Mouse (Mus musculus): Measurements from ENCODE around the gene Gse1. TPM values are rescaled to one million over a fixed set of nuclear protein-coding genes. Genes with fewer than 3 reads are reported as not detected.

Gse1 gene
- polyA plus RNA-seq, 1 experiment from 2014 or later, result 14.3 TPM

GRCm38 (mm10) chr8:120344166-120344565, 115.9 kb downstream of the Gse1 start:
- Histone ChIP-seq H3K27ac (ENCODE audit: low read depth) (no peak overlapping the region), H3K4me1 (ENCODE audit: insufficient read depth) (peaks cover 7% of the 10 kb centered on the region; the same call in 1 of the 2 replicates)

DNA sequence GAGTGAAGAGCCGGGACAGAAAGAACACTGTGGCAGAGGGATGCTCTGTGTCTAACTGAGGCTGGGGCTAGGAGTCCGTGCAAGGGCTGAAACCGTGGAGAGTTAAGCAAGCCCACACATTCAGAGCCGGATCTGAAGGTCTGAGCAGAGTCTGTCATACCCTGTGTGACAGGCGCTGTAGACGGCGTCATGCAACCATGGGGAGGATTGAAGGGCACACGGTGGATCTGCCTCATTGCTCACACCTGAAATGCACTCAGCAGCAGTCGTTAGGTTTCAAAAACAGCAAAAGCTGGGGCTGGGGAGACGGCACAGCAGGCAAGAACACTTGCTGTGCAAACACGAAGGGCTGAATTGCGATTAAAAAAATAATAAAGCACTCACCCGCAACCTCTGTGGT, 116.3 kb downstream of the Gse1 start:
- no peak for TF ChIP-seq CTCF (IDR thresholded peaks at IDR 0.05; ENCODE audit: low read depth)
- Histone ChIP-seq H3K36me3 (ENCODE audit: insufficient read depth) (no peaks in the 10 kb centered on the region), H3K4me2 (no peak overlapping the region), H3K4me1 (ENCODE audit: insufficient read depth) (peaks cover 7% of the 10 kb centered on the region; the same call in 1 of the 2 replicates), H3K9me3 (ENCODE audit: low read depth, low read length) (no peaks in the 10 kb centered on the region), H3K27ac (ENCODE audit: low read depth) (peak overlapping the region; percentile 27; the same call in 1 of the 2 replicates), H3K9ac (no peak overlapping the region), H3K4me3 (ENCODE audit: low read depth, low read length) (no peak overlapping the region), H3K27me3 (ENCODE audit: insufficient read depth, low read length) (no peaks in the 10 kb centered on the region)
- DNase-seq, result no peak
- ATAC-seq (ENCODE audit: insufficient read depth), result no peak
- 39% methylated on average over 13 of the region's 13 CpGs for WGBS

More at GRCm38 (mm10) chr8:120344166-120344565, 115.9 kb downstream of the Gse1 start:
- Histone ChIP-seq H3K27me3 (ENCODE audit: insufficient read depth, low read length) (no peaks in the 10 kb centered on the region), H3K9ac (no peak overlapping the region), H3K9me3 (ENCODE audit: low read depth, low read length) (no peaks in the 10 kb centered on the region), H3K36me3 (ENCODE audit: insufficient read depth) (no peaks in the 10 kb centered on the region), H3K4me3 (ENCODE audit: low read depth, low read length) (no peak overlapping the region), H3K4me2 (no peak overlapping the region)
- ATAC-seq (ENCODE audit: insufficient read depth) (no peak), DNase-seq (no peak)
- 28% methylated on average over 4 of the region's 4 CpGs for WGBS
- no peak for TF ChIP-seq CTCF (IDR thresholded peaks at IDR 0.05; ENCODE audit: low read depth)

GRCm38 (mm10) chr8:120347734-120348341, 119.6 kb downstream of the Gse1 start:
- Histone ChIP-seq H3K4me1 (ENCODE audit: insufficient read depth) (peaks cover 4% of the 10 kb centered on the region; the same call in 1 of the 2 replicates), H3K27ac (ENCODE audit: low read depth) (no peak overlapping the region), H3K4me2 (no peak overlapping the region), H3K27me3 (ENCODE audit: insufficient read depth, low read length) (no peaks in the 10 kb centered on the region), H3K36me3 (ENCODE audit: insufficient read depth) (no peaks in the 10 kb centered on the region), H3K4me3 (ENCODE audit: low read depth, low read length) (no peak overlapping the region), H3K9ac (no peak overlapping the region), H3K9me3 (ENCODE audit: low read depth, low read length) (no peaks in the 10 kb centered on the region)
- TF ChIP-seq CTCF (IDR thresholded peaks at IDR 0.05; ENCODE audit: low read depth), result no peak
- ATAC-seq (ENCODE audit: insufficient read depth) (no peak), DNase-seq (no peak)
- WGBS, result 80% methylated on average over 21 of the region's 21 CpGs

- Histone ChIP-seq H3K27me3 (ENCODE audit: insufficient read depth, low read length) (no peaks in the 10 kb centered on the region), H3K9ac (no peak overlapping the region), H3K27ac (ENCODE audit: low read depth) (no peak overlapping the region), H3K4me1 (ENCODE audit: insufficient read depth) (peaks cover 4% of the 10 kb centered on the region; the same call in 1 of the 2 replicates), H3K4me2 (no peak overlapping the region), H3K4me3 (ENCODE audit: low read depth, low read length) (no peak overlapping the region), H3K9me3 (ENCODE audit: low read depth, low read length) (no peaks in the 10 kb centered on the region), H3K36me3 (ENCODE audit: insufficient read depth) (no peaks in the 10 kb centered on the region)
- WGBS, result 39% methylated on average over 11 of the region's 11 CpGs
- ATAC-seq (ENCODE audit: insufficient read depth) (no peak), DNase-seq (no peak)
- TF ChIP-seq CTCF (IDR thresholded peaks at IDR 0.05; ENCODE audit: low read depth), result no peak
These were observed 120.7 kb downstream of the Gse1 start for GRCm38 (mm10) chr8:120348922-120349321.

DNA sequence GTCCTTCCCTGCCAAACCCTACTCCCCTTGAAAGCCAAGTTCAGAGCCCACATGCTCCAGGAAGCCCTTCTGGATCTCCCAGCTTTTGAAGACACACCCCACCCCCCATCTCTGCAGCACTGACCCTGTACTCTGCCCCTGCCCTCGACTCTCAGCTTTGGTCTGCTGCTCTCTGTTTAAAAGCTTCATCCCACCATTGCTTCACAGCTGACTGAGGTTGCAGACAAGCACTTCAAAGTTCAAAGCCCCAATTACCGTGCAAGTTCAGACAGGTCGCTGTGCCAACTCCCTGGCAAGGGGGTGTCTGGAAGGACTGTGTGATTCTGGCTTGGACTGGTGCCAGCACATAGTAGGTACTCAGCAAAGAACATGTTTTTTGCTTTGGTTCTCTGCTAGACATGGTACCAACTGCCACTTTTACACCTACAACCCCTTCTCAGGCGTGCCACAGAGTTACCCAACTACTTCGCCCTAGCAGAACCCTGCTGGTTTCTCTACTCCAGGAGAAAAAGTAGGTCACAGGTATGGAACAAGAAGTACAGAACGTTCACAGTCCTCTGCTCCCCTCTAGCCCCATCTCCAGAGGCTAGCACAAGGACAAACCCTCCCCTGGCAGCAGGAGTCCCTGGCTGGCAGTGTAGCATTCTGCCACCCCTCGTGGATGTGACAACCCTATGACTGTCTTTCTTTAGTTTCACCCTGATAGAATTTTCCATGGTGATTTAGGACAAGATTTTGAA, 123.2 kb downstream of the Gse1 start:
- ATAC-seq (ENCODE audit: insufficient read depth) (no peak), DNase-seq (no peak)
- Histone ChIP-seq H3K4me3 (ENCODE audit: low read depth, low read length) (no peak overlapping the region), H3K4me1 (ENCODE audit: insufficient read depth) (no peaks in the 10 kb centered on the region), H3K27me3 (ENCODE audit: insufficient read depth, low read length) (no peaks in the 10 kb centered on the region), H3K9ac (no peak overlapping the region), H3K9me3 (ENCODE audit: low read depth, low read length) (no peaks in the 10 kb centered on the region), H3K27ac (ENCODE audit: low read depth) (no peak overlapping the region), H3K36me3 (ENCODE audit: insufficient read depth) (no peaks in the 10 kb centered on the region), H3K4me2 (no peak overlapping the region)
- TF ChIP-seq CTCF (IDR thresholded peaks at IDR 0.05; ENCODE audit: low read depth), result no peak
- WGBS, result 58% methylated on average over 7 of the region's 7 CpGs

- no peak for DNase-seq
These were observed 123.8 kb downstream of the Gse1 start for GRCm38 (mm10) chr8:120352096-120352495.

DNA sequence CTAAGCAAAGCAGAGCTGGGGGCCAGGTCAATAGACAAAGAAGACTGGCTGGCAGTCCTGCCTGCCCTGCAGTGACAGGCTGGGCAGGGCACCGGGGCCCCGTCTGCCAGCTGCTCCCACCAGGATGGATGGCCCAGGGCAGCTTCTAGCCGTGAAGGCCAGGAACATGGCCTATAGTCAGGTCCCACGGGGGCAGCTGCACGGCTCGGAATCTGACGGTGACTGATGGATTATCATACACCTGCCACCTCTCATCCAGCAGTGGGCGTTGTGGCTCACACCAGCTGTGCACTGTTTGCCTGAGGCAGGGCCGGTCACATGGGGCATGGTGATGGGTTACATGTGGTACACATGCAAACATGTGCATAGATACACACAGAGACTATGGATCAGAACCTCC, 127.8 kb downstream of the Gse1 start:
- no peak overlapping the region for H3K4me3 ChIP-seq (ENCODE audit: low read depth, low read length)
- H3K4me1 ChIP-seq (ENCODE audit: insufficient read depth), result no peaks in the 10 kb centered on the region
- DNase-seq (no peak), ATAC-seq (ENCODE audit: insufficient read depth) (no peak)
- H3K36me3 ChIP-seq (ENCODE audit: insufficient read depth), result no peaks in the 10 kb centered on the region
- TF ChIP-seq CTCF (IDR thresholded peaks at IDR 0.05; ENCODE audit: low read depth), result 0 out of 2 replicates have a peak, but pooled peaks have one; percentile 21
- no peaks in the 10 kb centered on the region for H3K9me3 ChIP-seq (ENCODE audit: low read depth, low read length)
- no peak overlapping the region for H3K27ac ChIP-seq (ENCODE audit: low read depth)
- H3K9ac ChIP-seq, result no peak overlapping the region
- H3K4me2 ChIP-seq, result no peak overlapping the region
- 42% methylated on average over 9 of the region's 9 CpGs for WGBS
- no peaks in the 10 kb centered on the region for H3K27me3 ChIP-seq (ENCODE audit: insufficient read depth, low read length)

More at GRCm38 (mm10) chr8:120352096-120352495, 123.8 kb downstream of the Gse1 start:
- no peak for TF ChIP-seq CTCF (IDR thresholded peaks at IDR 0.05; ENCODE audit: low read depth)
- no peaks in the 10 kb centered on the region for H3K9me3 ChIP-seq (ENCODE audit: low read depth, low read length)
- 51% methylated on average over 10 of the region's 10 CpGs for WGBS
- no peaks in the 10 kb centered on the region for H3K36me3 ChIP-seq (ENCODE audit: insufficient read depth)
- no peak overlapping the region for H3K4me3 ChIP-seq (ENCODE audit: low read depth, low read length)
- H3K4me2 ChIP-seq, result no peak overlapping the region
- no peak overlapping the region for H3K9ac ChIP-seq
- no peaks in the 10 kb centered on the region for H3K27me3 ChIP-seq (ENCODE audit: insufficient read depth, low read length)
- H3K4me1 ChIP-seq (ENCODE audit: insufficient read depth), result no peaks in the 10 kb centered on the region
- no peak overlapping the region for H3K27ac ChIP-seq (ENCODE audit: low read depth)
- ATAC-seq (ENCODE audit: insufficient read depth), result no peak

All from lung, embryonic 14.5 days (tissue).